Mouse (Mus musculus): Measurements from ENCODE around the gene Frrs1. TPM values are rescaled to one million over a fixed set of nuclear protein-coding genes. Genes with fewer than 3 reads are reported as not detected.
A peak's percentile ranks its signal among the peaks of the same experiment; 100 is the strongest.

Gene Frrs1
- total RNA-seq, 2 experiments from 2014 or later: 2.7 to 5.0 TPM

- DNase-seq: no peak
- intact Hi-C loops (cut with DNase I): no loop called here
These were observed 32.9 kb downstream of the Frrs1 start for GRCm38 (mm10) chr3:116892206-116892563.

- intact Hi-C loops (cut with DNase I): no loop called here
- DNase-seq: no peak
These were observed 33.6 kb downstream of the Frrs1 start for GRCm38 (mm10) chr3:116892872-116893271.

GRCm38 (mm10) chr3:116904158-116904557, 44.9 kb downstream of the Frrs1 start:
- DNase-seq: peak; percentile 72 to 81
- intact Hi-C loops (cut with DNase I): loop anchor here (1.0 to 2.0 kb wide), 3 partner anchors 65 to 534 kb away; partner anchors contain the start of genes 4930455H04Rik and Palmd

- intact Hi-C loops (cut with DNase I): loop anchor here (1.0 to 2.0 kb wide), 3 partner anchors 63 to 213 kb away; partner anchors contain the start of genes 4930455H04Rik and Palmd
- DNase-seq: peak; percentile 56 to 57
These were observed 46.6 kb downstream of the Frrs1 start for GRCm38 (mm10) chr3:116905898-116906297.

GRCm38 (mm10) chr3:116906596-116906995, 47.3 kb downstream of the Frrs1 start:
- no peak for DNase-seq
- intact Hi-C loops (cut with DNase I): no loop called here

GRCm38 (mm10) chr3:116914374-116914773, 55.1 kb downstream of the Frrs1 start:
- DNase-seq: no peak
- intact Hi-C loops (cut with DNase I): no loop called here

- DNase-seq: peak in 1 of 2 experiments; percentile 10
- intact Hi-C loops (cut with DNase I): no loop called here
These were observed 55.7 kb downstream of the Frrs1 start for GRCm38 (mm10) chr3:116914931-116915330.

- intact Hi-C loops (cut with DNase I): no loop called here
- no peak for DNase-seq
These were observed 57.8 kb downstream of the Frrs1 start for GRCm38 (mm10) chr3:116917016-116917415.

- intact Hi-C loops (cut with DNase I): loop anchor here (1.0 to 5.0 kb wide), 2 partner anchors 46 to 101 kb away; no protein-coding TSS in a partner anchor
- DNase-seq: no peak
These were observed 62.3 kb downstream of the Frrs1 start for GRCm38 (mm10) chr3:116921535-116921934.

GRCm38 (mm10) chr3:116923042-116923441, 63.8 kb downstream of the Frrs1 start:
- intact Hi-C loops (cut with DNase I): loop anchor here (5.0 kb wide), 1 partner anchor 99 kb away; no protein-coding TSS in a partner anchor
- DNase-seq: no peak

GRCm38 (mm10) chr3:116928994-116929393, 69.7 kb downstream of the Frrs1 start:
- DNase-seq: no peak
- intact Hi-C loops (cut with DNase I): loop anchor here (2.0 kb wide), 1 partner anchor 40 kb away; the partner anchor contains the start of genes 4930455H04Rik and Palmd

- DNase-seq: no peak
- intact Hi-C loops (cut with DNase I): no loop called here
These were observed 73.9 kb downstream of the Frrs1 start for GRCm38 (mm10) chr3:116933158-116933557.

GRCm38 (mm10) chr3:116936934-116937691, 77.8 kb downstream of the Frrs1 start:
- intact Hi-C loops (cut with DNase I): no loop called here
- DNase-seq: no peak

- DNase-seq: no peak
- intact Hi-C loops (cut with DNase I): no loop called here
These were observed 81.7 kb downstream of the Frrs1 start for GRCm38 (mm10) chr3:116940804-116941558.

GRCm38 (mm10) chr3:116941559-116942117, 82.4 kb downstream of the Frrs1 start:
- no peak for DNase-seq
- intact Hi-C loops (cut with DNase I): no loop called here

GRCm38 (mm10) chr3:116942751-116943150, 83.5 kb downstream of the Frrs1 start:
- DNase-seq: no peak
- intact Hi-C loops (cut with DNase I): no loop called here

GRCm38 (mm10) chr3:116943422-116943821, 84.2 kb downstream of the Frrs1 start:
- no peak for DNase-seq
- intact Hi-C loops (cut with DNase I): no loop called here

GRCm38 (mm10) chr3:116946476-116946875, 87.2 kb downstream of the Frrs1 start:
- intact Hi-C loops (cut with DNase I): no loop called here
- DNase-seq: no peak

GRCm38 (mm10) chr3:116950665-116951115, 91.4 kb downstream of the Frrs1 start:
- intact Hi-C loops (cut with DNase I): no loop called here
- no peak for DNase-seq

GRCm38 (mm10) chr3:116951489-116951888, 92.2 kb downstream of the Frrs1 start:
- DNase-seq: no peak
- intact Hi-C loops (cut with DNase I): no loop called here
